Mouse (Mus musculus): ENCODE data around the gene Mylk.
"Not testable (repeated sequence)": the region's sequence is repeated elsewhere in the genome, so short reads cannot be mapped to it uniquely, and the experiment has no call there.

Mylk gene

DNA sequence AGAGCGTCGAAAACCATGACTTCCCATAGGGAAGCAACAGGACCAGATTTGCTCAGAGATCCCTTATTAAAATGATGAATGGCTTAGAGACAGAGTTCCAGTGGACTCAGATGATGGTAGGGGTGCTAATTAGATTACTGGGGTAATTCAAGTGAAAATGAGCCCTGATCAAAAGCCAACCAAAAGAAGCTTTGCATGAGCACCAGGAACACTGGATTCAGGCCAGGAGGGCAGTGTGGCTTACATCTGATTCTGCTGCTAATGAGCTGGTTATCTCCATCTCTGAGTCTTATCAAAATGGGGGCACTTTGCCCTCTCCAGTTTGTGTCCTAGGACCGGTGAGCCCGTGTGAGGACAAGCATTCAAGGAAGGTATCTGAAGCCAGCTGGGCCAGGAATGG lies 23.4 kb downstream of the Mylk start:
- DNase-seq (ENCODE audit: low read depth, low spot score), result no peak

DNA sequence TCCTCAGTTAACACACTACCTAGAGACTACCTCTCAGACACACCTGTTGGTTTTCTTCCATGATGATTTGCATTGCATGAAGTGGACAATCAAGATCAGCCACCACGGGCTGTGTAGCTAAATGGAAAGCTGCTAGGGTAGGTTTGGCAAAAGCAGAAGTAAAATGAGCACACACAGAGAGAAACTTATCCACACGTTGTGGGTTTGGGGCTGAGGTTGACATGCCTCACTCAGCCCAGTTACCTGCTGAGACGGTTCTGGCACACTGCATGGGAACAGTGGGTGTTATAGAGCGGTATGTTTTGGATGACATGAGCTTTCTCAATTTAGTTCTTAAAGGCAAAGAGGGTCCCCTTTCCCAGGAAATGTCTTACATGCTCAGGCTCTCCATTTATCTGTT lies 25.1 kb downstream of the Mylk start:
- DNase-seq (ENCODE audit: low read depth, low spot score), result no peak

DNA sequence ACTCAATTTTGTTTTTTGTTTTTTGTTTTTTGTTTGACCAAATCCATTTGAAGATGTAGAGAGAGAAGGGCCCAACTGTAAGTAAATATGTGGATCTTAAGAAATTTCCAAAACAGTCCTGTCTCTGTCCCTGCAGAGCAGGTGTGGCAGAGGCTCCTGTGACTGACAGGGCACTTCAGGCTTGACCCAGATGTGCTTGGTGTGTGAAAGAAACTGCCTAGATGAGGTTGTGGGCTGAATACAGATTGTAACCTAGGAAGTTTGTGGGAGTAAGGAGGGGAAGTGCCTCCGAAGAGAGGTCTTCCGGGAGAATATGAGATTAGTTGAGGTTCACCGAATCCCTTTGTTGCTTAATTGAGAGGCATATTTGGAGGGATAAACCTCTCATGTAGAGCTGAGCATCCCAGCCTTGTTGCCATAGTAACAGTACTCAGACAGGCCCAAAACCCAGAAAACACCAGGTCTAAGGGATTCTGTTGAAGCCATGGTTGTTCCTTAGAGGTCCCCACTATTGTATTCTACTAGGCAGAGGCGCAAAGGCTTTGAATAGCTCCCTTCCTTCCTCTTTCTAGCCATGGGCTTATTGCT lies 27.5 kb downstream of the Mylk start:
- peak; percentile 10 for DNase-seq (ENCODE audit: low read depth, low spot score)

DNA sequence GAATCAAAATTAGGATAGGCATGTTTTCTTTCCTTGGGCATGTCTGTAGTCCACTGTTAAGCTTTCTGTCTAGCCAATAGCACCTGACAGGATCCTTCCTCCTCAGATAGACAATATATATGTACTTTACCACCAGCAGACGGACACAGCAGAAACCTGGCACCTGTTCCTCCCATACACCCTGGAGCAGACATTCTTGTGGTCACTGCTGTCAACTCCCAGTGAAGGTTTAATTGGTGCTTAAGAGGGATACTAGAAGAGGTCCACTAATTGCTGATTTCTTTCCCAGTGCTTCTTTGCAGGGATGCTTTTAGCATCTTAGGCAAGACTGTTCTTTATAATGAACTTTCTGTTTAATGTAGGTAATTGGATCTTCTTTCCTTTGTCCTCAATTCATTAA lies 37.4 kb downstream of the Mylk start:
- DNase-seq (ENCODE audit: low read depth, low spot score), result no peak

DNA sequence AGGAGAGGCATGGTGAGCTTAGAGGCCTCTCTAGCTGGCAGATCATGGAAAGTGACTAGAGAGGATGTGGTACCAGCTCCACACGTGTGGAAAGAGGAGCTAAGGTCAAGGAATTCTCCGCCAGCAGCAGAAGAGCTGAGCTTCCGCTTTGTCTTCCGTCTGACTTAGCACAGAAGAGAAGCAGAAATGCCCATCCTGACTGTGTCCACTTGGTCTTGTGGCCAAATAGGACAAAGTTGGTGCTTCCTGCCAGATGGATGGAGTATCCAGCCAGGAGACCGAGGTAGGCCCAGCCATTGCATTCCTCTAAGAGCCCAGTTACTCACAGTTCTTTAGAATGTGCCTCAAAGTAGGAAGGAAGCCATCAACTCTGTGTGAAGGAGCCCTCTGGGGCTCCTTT lies 38.5 kb downstream of the Mylk start:
- no peak for DNase-seq (ENCODE audit: low read depth, low spot score)

DNA sequence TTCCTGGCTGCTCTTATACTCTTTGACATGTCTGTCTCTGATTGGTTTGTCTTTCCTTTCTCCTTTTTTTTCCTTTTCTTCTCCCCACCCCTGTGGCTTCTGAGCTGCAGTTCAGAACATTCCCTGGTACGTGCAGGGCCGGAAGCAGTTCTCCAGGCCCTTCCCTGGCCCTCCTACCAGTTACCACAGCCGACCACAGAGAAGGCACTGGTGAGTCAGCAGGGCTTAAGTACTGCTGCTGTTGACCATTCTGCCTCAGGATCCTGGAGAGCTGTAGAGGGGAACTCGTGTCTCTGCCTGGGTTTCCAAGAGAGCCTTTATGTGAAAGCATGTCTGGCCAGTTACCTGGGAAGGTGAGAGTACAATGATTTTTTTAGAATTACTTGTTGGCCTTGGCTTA lies 39.7 kb downstream of the Mylk start:
- DNase-seq (ENCODE audit: low read depth, low spot score), result no peak

DNA sequence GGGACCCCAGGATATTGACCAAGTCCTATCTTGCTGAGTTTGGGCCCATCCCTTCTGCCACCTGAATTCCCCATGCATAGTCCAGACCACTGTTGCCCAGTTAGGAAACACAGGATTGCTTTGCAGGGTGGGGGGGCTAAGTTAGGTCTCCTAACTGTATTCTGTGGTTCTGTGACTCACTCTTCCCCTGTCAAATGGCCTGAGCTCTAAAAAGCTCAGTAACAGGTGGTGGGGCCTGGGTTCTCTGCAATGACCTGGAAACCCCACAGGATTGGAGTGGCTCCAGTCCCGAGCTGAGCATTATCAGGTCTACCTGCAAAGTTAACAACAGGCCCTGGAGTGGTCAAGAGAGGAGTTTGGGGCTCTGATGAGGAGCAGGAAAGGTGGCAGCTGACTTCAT lies 47.5 kb downstream of the Mylk start:
- DNase-seq (ENCODE audit: low read depth, low spot score), result no peak

DNA sequence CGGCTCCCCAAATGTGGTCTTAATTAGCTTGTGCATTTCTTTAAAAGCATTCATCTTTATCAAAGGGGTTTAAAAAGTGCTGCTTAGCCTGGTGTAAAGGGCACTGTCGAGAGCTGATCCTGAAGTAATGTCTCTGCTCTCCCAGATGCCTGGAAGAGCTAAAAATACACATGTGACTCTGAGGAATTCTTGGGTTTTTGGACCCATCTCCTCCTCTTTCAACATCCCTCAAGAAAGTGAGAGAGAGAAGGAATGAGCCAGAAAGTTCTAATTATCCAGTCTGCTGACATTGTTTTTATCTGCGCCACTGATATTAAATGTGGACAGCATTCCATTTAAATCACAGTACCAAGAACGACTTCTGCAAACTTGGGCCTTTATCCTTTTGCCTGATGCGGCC lies 48.0 kb downstream of the Mylk start:
- no peak for DNase-seq (ENCODE audit: low read depth, low spot score)

DNA sequence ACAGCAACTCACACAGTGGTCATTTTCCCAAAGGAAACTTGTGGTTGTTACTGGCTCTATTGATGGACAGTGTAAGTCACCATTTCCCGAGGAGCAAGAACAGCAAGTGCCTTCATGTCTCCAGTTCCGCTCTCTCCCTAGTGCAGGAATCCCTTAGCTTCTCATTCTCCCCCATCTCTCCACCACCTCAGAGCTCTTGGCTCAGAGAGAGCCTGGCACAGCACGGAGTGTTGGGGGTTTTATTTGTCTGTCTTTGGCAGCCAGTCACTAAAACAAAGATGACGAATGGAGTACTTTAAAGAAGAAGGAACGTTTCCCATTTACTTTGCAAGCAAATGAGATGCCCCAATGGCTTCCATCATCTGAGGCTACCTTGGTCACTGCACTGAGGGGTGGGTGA lies 56.2 kb downstream of the Mylk start:
- peak; percentile 6 for DNase-seq (ENCODE audit: low read depth, low spot score)

DNA sequence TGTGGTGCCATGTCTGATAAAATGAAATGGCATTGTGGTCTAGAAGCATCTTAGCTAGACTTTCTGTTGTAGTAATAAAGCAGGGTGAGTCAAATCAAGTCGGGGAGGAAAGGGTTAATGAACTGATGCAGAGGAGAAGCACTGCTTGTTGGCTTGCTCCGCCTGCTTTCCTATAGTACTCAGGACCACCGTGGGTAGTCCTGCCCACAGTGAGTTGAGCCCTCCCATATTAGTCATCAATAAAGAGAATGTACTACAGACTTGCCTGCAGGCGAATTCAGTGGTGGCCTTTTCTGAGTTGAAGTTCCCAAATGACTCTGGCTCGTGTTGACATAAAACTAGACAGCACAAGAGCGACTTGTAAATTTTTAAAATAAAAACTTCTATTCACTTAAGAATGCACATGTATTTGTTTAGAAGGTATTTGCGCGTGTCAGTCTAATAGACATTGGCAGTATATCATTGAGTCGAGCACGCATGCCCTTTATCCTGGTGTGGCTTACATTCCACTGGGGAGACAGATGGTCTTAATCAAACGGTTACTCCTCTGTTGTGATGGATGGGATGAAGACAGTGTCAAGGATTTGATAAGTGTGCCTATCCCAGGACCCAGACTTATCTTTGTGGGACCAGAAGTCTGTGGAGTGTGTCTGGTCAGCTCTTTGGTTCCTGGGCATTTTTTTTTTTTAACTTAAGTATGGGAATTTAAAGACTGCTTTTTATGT lies 59.4 kb downstream of the Mylk start:
- DNase-seq (ENCODE audit: low read depth, low spot score), result no peak

DNA sequence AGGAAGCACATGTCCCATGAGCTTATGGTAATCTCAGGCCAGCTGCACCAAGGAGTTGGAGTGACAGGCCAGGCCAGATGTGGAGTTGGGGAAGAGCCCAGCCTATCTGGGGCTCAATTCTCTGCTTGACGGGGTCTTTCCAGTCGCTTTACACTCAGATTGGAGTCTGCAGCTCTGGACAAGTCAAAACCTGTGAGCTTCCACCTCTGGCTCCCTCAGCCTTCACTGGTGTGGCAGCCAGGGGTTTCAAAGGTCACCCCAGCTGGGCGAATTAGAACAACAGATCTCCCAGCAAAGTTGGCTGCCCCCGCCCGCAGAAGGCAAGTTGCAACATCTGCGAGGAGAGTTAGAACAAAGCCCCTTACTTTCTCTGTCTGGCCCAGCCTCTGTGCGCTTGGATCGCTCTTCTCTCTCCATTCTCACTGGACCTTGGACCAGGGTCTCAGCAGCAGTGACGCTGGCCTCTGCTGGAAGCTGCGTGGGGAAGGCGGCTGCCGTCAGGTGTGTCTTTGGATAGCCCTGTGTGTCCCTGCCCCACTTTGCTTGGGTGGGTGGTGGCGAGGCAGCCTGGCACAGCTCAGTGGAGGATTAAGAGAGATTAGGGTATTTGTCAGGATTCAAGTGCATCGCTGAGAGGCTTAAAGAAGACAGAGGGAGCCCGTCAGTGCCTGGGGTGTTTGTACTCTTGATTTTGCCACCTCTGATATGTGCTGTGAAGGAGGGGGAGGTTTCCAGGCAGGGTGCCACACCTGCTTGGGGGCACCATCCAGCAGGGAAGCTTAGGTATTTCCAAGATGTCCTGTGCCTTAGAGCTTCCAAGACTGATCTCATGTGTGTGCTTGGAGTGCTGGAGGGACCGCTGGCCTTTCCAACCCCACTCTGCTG lies 62.1 kb downstream of the Mylk start:
- no peak for DNase-seq (ENCODE audit: low read depth, low spot score)

DNA sequence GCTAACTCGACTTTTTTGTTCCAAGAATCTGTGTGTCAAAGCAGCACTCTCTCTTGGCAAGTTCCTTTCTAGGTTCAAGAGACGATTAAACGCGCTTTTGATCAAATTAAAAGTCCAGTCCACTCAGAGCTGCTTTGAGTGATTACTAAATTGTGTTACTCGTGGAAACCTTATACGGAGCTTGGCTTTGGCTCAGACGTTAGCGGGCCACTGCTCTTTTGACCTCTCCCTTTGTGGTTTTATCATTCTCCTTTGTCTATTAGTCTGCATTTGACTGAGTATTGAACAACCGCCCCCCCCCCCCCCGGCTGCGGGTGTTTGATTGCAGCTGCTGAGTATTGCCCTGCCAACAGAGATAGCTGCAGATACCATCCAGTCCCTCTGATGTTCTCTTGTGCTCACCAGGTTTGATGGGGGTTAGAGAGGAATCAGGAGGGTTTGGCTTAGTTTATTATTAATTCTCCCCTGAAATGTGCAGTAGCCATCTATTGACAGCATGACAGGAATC lies 62.8 kb downstream of the Mylk start:
- DNase-seq (ENCODE audit: low read depth, low spot score), result no peak

DNA sequence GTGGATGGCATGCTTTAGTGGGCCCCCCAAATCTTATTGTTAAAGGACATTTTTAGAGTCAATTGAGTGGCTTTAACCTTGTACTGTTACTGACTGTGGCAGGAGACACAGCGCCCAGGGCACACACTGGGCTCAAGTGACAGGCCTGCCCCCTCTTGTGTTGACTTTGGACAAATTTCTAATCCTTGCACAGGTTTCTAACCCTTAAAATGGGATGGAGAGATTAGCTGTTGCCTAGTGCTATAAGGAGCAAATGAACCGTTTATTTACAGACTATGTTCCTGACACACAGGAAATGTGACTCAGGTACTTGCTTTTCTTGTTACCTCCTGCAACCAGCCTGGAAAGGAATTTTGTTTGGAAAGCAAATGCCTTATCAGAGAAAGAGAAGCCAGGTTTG lies 67.2 kb downstream of the Mylk start:
- no peak for DNase-seq (ENCODE audit: low read depth, low spot score)

DNA sequence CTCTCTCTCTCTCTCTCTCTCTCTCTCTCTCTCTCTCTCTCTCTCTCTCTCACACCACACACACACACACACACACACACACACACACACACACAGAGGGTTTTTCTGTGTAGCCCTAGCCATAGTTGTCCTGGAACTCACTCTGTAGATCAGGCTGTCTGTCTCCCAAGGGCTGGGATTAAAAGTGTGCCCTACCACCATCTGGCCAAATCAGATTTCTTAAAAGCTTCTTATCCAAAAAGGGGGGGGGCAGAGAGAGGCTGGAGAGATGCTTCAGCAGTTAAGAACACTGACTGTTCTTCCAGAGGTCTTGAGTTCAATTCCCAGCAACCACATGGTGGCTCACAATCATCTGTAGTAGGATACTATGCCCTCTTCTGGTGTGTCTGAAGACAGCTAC lies 68.2 kb downstream of the Mylk start:
- not testable (repeated sequence) for DNase-seq (ENCODE audit: low read depth, low spot score)

DNA sequence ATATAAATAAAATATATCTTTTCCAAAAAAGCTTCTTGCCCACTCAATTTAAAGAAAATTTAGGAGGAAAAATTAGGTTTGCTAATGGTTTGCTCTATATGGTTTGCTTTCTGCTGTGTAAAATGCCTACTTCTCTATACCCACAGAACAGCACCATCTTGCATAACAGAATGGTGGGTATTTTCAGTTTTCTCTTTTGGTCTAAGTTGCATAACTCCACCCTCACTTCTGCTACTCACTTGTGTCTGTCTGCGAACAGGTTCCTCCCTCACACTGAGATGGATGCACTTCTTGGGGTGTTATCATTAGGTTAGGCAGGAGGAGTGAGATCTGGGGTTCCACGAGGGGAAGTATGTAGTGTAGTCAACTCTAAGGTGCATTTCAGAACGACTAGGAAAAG lies 68.6 kb downstream of the Mylk start:
- peak; percentile 8 for DNase-seq (ENCODE audit: low read depth, low spot score)

DNA sequence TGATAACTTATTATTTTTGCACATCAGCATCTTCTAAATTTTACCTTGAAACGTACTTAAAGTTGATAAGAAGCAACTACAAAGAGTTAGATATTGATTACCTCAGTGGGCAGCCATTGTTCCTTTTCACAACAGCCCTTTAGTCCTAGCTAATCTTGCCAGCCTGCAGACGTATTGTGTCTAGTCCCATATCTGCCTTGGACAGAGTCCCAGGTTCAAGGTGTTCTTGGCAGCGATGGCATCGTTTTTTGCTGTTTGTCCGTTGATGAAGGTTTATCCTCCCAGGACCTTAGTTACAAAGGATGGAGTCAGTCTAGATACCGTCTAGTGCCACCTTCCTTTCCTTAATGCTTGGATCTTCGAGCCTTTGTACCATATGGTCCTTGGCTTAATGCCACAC lies 69.6 kb downstream of the Mylk start:
- DNase-seq (ENCODE audit: low read depth, low spot score), result no peak

DNA sequence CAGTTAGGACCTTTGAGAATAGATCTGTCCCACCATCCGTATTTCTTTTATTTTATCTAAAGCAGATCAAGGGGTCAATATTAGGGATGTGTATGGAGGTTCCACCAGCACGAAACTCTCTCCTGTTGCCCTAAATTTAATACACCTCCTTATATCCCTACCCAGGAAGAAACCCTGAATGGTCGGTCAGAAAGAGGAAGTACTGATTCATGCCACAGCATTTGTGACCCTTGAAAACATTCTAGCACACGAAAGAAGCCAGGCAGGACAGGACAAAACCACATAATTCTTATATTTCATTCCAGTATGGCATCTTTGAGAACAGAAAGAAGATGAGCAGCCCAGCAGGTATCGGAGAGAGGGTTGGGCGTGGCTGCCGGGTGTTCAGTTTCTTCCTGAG lies 71.5 kb downstream of the Mylk start:
- no peak for DNase-seq (ENCODE audit: low read depth, low spot score)

DNA sequence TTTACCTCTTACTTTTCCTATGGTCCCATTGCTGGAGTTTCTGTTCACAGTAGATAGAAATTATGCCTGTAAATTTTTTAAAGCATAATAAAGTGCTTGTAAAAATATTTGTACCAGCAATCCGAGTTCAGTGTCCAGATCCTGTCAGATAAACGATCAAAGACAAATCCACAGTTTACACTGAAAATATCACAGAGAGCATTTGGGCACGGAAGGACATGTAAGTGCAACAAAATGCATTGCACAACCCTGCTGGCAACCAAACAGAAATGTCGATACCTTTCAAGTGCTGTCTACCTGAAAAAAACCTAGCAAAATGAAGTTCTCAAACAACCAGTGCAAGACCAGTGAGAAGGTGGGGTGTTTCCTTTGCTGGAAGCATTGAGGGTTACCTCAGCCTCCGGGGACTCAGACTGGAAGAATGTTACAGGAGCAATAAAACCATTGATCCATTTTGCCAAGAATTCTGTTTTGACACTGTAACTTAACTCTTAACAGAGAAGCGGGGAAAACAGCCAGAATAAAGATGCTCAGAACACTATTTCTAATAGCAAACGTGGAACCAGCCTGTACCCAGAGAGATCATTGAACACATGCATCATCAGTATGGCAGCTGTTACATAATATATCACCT lies 80.2 kb downstream of the Mylk start:
- no peak for DNase-seq (ENCODE audit: low read depth, low spot score)

DNA sequence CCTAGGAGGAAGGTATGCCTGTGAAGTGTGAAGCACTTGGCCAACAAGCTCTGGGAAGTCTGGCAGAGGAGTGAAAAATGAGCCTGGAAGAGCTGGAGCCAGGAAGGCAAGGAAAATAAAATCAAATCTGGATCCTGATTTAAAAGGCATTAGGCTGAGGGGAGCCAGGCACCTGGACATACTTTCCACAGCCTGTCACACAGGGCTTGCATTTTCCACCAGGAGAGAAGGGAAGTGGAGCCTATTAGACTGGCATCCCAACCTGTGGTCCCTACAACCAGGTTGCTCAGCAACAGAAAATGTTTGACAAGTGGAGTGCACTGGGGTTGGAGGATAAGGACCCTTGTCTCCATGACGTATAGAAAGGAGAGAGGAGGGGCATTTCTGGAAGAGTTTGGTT lies 89.5 kb downstream of the Mylk start:
- DNase-seq (ENCODE audit: low read depth, low spot score), result no peak

DNA sequence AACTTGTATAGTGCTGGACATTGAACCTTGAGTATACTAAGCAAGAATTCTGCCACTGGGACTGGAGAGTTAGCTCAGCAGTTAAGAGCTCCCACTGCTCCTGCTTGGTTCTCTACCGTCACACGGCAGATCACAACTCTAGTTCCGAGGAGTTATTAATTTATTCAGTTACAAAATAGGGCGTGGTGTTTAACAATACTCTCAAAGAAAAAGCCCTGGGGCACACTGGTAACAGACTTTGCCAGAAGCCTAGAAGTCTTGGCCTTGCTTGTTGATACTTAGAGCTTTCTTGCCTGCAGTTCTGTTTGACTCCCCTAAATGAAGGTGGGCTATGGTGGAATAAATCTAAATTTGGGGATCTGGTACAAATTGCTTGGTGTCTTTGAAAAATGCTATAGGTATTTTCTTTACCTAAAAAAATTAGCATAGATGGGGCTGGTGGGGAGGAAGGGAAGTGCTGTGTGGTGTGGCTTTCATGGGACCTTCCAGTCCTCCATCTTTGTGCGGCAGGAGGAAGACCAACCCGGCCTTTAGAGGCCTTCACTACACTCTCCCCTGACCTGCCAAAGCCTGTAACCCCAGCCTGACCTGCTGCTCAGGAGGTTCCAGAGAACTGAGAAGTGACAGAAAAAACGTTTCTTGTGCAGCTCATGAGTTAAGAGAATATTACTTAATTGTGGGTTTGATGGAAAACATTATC lies 94.1 kb downstream of the Mylk start:
- DNase-seq (ENCODE audit: low read depth, low spot score), result no peak

DNA sequence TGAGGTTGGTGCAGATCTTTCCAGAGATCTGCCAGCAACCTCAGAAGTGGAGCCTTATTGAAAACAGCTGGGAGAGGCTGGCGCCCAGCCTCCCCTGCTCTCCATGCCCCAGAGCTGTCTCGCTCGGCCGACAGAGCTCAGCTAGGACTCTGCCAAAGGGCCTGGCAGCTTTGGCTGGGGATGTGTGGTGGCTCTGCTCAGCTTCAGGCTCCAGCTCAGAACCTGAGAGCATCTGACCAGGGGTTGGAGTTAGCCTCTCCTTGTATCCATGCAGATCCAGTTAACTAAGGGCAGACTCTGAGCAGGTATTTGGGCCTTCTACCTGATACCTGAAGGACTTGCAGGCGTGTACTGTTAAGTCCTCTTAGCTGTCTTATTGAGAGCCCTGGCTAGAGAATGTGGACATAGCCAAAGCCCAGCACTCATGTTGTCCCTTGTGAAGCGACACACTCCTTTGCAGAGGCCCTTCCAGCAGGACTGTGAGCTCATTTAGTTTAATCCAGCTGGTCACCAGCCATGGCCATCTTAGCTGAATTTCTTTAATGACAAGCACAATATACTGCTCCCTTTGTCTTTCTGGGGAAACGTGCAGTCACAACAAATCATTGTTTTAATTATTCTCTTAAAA lies 94.8 kb downstream of the Mylk start:
- DNase-seq (ENCODE audit: low read depth, low spot score), result no peak

All from telencephalon, adult 2 months (tissue).